Mouse (Mus musculus) thymus, adult 2 months (tissue): ENCODE data around the gene Pdhb.
"Not testable (repeated sequence)": the region's sequence is repeated elsewhere in the genome, so short reads cannot be mapped to it uniquely, and the experiment has no call there.

ENCODE experiments used
- CTCF ChIP-seq: fragments of 200-500 bp; IDR thresholded peaks from 2 replicates; pipeline ENCODE4 v1.5.1; 2012; ENCODE audit warnings: mild to moderate bottlenecking, control low read depth, low read length, moderate library complexity, borderline replicate concordance; ENCODE audit not compliant: control insufficient read depth, poor library complexity, insufficient read depth; ENCODE audit errors: extremely low read depth
- POLR2A ChIP-seq: fragments of 200-500 bp; IDR thresholded peaks from 2 replicates; pipeline ENCODE4 v1.6.1; 2012; ENCODE audit warnings: mild to moderate bottlenecking, low read length, control low read depth, moderate library complexity; ENCODE audit not compliant: control insufficient read depth, poor library complexity, insufficient read depth; ENCODE audit errors: extremely low read depth

DNA sequence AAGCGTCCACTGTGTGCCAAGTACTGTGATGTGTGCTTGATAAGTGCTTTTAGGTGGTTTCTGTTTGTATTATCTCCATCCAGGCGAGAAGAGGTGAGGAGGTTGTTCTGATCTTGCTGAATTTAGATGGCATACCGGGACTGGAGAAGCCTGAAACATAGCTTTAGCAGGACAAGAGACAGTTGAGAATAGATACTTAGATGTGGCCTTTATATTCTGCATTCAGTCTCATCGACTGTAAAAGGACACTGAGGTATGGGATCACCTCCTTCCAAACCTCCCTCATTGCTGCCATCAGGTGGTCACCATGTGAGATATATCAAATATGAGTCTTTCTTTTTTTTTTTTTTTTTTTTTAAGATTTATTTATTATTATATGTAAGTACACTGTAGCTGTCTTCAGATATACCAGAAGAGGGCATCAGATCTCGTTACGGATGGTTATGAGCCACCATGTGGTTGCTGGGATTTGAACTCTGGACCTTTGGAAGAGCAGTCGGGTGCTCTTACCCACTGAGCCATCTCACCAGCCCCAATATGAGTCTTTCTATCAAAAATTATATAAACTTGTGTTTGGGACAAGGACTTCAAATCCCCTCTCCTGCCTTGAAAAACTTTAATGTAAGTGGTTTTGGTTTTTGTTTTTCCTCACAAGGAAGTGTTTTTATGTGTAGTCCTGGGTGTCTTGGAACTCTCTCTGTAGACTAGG, 871 bp upstream of the Pdhb start:
- TF ChIP-seq POLR2A, CTCF: not testable (repeated sequence)
